Mouse (Mus musculus) NIH3T3 (cell line): ENCODE data around the gene Ndufa6.

Source experiments
- DNase-seq: peaks from one replicate; pipeline ENCODE4 v3.0.0-alpha.2; 2012; ENCODE audit warnings: low read depth

Gene Ndufa6

DNA sequence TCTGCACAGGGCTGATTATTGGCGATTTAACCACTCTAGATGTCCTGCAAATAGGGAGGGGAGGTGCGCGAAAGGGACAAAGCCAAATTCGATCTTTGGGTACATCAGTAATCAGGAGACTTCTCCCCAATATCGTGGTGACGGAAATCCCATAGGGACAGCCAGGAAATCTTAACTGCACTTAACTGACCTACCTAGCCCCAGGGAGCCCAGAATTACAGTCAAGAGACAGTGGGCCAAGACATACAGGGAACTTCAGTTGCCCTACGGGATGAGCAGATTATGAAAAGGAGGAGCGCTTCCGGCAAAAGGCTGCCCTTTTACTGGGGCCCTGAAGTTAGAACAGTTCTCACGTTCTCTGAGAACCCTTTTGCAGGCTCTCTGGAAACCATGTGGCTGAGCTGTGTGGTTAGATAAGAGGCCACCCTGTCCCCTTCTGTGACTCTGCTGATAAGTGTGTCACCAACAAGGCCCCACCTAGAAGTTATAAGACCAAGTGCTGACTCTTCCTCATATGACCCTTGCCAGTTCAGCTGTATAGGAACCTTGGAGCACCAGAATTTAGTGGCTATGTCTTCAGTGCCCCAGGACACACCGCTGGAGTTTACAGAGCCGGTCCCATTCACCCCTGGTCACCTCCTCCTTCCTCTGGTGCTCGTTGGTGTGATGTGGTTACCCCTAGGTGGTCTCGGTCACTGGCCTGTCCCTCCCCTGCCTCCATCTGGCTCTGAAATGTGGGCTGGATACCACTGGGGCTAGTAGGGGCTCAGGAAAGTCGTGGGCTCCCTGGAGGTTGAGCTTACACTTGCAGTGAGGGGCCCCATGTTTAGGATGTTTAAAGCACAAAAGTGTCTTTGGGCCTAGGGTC, 12.2 kb downstream of the Ndufa6 start:
- no peak for DNase-seq

DNA sequence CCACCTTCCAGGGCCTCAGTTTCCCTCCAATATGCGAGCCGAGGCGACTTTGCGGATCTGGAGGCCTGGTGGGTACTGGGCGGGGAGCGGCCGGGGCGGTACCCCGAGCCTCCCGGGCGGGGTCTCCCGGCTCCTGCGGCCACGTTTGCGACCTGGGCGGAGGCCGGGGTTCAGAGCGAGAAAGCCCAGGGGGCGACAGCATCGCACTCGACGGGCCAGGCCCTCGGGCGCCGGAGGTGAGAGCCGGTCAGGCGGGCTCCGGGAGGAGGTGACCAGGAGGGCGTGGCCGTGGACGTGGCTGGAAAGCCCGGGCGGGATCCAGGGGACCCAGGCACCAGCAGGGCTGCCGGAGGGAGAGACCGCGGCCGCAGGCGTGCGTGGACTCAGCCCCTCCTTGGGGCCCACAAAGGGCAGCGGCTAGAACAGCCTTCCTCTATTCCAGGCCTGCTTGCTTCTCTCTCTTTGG, 13.1 kb downstream of the Ndufa6 start:
- DNase-seq = no peak

DNA sequence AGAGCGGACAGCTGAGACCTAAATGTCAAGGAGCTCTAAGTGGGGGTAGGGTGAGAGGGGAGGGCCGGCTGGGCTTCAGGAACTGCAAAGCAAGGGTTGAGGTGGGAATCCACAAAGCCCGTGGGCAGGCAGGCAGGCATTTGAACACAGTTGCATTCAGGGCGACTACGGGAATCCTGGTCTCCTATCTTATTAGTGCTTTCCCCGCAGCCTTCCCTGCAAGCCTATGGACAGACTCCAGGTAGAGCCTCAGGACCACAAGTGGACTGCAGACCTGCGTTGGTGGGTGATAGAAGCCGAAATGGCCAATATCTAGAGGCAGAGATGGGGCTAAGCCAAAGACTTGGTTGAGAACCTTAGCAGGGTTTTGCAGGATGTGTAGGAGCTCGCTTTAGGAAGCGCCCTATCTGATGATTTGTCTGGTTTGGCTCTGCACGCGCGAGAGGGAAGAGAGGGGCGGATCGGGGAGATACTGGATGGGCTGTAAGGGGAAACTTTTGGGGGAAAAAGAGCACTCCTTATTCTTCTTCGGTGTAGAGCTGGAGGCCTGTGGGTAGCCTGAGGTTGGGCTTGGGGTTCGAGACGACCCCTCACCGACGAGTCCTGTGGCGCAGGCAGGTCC, 13.6 kb downstream of the Ndufa6 start:
- no peak for DNase-seq

DNA sequence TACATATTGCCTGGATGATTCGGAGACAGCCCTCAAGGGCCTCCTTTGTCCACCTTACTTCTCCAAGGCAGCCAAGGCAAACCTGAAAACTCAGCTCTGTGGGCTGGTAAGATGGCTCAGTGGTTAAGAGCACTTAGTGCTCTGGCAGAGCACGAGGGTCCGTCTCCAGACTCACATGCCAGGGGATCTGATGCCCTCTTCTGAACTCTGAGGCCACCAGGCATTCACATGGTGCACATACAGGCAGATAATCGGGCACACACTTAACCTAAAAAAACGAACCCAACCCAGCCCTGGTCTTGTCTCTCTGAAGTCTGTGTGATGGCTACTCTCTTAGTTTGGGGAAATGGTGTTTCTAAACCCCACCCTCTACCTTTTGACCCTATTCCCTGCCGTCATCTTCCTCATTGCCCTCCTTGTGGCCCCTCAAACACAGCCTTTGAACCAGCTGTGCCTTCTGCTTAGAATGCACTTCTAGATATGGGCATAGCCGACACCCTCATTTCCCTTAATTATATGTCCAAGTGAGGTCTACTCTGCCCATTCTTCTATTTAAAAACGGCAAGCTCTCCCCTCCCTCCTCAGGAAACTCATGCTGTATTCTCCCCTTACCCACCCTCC, 14.4 kb downstream of the Ndufa6 start:
- DNase-seq = no peak

DNA sequence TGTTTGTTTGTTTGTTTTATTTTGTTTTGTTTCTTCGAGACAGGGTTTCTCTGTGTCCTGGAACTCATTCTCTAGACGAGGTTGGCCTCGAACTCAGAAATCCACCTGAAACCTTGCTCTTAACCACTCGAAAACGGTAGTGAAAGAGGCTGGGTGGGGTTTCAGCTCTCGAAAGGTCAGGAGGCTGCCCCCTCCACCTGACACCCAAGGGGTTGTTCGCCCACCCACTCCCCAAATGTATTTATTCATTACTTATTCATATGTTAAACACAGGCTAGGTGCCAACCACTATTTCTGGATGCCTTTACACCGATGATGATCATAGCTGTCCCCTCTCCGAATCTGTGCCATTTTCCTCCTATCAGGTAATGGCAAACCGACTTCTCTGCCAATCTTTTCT, 15.0 kb downstream of the Ndufa6 start:
- no peak for DNase-seq

DNA sequence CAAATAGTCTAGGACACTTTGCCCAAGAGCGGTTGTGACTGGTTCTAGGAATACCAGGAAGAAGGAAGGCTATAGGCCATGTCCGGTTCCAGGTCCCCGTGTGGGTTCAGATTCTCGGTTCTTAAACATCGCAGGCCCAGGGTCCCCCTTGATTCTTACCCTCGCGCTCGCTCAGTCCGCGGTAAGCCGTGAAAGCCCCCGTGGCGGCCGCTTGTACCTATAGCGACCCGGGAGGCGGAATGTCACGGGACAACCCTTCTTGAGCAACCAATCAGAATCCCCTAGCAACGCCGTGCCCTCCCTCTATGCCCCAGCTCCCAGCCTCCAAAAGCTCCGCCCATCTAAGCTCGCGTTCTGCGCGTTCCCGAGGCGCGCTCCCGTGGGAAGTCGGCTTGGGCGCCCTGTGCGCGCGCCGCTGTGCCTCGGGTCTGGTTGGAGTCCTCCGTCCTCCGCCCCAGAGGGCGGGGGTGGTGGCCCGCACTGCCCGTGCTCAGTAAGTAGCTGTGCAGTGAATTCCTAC, 15.5 kb downstream of the Ndufa6 start, which contains the start of the genes Naga, Pheta2 and Smdt1:
TSS of gene Naga (minus strand) at position 333 of the 520 bp plus-strand sequence.
TSS of gene Pheta2 (plus strand) at position 350 of the 520 bp plus-strand sequence.
TSS of gene Smdt1 (plus strand) at position 367 of the 520 bp plus-strand sequence.
- DNase-seq = peak; percentile 99

DNA sequence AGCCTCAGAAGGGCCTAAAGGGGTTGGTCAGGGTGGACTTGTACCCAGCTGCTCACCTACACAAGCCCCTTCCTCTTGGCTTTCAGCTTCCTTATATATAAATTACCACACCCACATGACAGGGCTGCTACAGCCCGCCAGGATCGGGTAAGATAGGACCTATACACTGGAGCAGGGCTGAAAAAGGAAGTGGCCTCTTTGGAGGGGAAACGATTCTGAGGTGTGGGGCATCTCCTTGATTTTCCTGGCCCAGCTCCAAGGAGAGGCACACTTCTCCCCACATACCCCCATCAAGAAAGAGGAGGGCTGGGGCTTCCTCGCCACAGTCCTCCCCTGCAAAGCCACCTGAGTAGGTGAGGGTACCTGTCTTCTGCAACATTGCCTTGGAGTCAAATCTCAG, 16.2 kb downstream of the Ndufa6 start:
- DNase-seq = peak; percentile 38

DNA sequence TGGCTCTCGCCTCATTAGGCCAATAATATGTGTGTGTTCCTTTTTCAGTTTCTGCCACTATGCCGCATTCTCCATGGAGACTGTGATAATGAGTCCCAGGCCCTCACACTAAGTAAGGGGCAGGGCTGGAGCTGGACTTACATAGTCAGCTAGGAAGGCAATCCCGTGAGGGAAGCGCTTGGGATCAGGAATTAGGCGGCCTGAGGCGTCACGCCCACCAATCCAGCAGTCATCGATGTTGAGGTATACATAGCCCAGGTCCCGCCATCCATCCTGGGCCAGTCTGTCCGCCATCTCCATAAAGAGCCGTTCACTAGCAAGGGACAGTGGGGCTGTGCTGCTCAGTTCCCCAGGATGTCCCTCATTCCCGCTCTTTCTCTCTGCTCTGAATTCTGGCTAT, 17.5 kb downstream of the Ndufa6 start:
- no peak for DNase-seq

DNA sequence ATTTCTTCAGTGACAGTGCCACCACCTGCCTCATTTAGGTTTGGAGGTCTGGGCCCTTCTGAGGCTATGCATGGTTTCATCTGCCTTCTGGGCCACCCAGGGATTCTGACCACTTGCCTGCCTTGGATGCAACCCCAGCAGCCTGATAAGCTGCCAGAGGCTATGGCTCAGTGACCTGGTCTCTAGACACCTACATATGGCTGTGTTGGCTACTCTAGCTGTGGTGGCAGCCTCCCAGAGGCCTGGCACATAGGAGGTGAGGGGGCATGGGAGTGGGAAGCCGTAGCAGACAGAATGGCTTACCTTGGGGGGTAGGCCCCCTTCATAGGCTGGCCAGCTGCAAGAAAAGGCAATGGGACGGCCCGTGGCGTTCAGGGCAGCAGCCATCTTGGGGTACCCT, 18.9 kb downstream of the Ndufa6 start:
- DNase-seq = no peak

DNA sequence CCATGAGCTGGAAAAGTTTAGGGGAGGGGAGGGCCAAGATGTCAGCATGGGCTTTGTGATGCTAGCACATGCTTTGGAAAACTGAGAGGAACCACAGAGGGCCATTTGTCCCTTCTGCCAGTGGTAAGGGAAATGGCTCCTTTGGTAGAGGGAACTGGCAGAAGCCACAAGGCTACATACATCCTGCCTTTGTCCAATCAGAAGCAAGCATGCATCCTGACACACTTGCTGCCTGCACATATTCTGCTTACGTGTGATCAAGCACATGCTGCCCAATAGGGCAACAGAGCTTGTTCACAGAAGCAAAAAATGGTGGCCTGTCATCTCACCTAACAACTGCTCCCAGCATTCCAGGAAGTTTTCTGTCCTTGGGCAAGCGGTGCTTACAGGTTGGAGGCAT, 28.7 kb downstream of the Ndufa6 start:
- DNase-seq = no peak

DNA sequence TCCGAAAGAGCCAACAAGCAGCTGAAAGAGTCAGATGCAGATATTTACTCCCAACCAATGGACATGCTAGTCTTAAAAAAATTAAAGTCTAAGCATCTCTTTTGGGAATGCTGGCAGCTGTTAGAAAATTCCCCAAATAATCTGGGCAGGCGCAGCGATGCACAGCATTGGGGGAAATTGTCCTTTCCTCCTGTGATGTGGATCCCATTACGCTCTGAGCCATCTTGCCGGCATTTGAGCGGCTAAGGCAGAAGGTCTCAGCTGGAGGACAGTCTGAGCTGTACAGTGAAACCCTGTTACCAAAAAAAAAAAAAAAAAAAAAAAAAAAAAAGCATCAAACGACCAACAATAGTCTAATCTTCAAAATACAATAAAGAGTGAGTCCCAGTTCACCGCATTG, 31.9 kb downstream of the Ndufa6 start:
- no peak for DNase-seq

DNA sequence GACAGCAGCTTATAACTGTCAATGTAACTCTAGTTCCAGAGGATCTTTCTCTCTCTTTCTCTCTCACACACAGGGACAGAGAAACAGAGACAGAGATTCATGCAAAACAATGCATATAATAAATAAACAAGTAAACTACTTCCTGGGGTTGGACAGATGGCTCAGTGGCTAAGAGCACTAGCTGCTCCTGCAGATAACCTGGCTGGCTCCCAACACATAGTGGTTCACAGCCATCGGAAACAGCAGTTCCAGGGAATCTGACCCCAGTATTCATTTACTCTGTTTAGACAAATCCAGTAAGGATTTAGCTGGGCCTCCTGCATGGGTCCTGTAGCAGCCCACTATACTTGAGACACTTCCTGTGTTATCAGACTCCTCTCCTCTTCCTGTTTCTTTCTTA, 34.5 kb downstream of the Ndufa6 start:
- no peak for DNase-seq

DNA sequence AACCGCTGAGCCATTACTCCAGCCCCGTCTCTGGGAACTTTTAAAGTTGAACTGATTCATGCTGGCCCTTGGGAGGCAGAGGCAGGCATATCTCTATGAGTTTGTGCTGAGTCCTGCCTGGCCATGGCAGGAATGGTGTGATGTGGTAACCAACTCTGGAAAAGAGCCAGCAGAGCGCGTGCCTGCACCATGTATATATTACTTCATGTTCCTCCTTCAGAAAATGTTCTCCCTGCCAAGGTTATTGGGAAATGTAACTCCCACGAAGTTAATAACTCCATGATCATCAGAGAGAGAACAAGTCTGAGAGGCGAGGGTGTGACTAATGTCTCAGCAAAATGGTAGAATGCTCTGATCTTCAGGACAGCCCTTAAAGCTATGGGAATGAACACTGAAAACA, 36.3 kb downstream of the Ndufa6 start:
- DNase-seq = peak; percentile 74

DNA sequence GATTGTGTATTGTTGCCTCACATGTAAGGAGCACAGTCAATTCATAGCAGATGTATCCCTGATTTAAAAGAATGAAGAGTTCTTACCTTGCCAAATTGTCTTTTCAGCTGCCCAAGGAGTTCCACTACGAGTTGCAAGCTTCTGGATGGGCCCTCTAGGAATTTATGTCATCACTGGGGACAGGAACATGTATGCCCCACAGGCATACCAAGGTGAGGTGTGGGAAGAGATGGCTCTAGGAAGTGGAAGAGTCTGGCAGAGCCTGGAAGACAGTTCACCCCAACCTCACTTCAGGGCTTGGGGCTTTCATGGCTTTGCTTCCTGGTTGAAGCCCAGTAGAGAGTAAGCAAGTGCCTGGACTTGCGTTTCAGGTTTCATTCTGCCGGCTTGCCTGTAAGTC, 45.7 kb downstream of the Ndufa6 start:
- no peak for DNase-seq

DNA sequence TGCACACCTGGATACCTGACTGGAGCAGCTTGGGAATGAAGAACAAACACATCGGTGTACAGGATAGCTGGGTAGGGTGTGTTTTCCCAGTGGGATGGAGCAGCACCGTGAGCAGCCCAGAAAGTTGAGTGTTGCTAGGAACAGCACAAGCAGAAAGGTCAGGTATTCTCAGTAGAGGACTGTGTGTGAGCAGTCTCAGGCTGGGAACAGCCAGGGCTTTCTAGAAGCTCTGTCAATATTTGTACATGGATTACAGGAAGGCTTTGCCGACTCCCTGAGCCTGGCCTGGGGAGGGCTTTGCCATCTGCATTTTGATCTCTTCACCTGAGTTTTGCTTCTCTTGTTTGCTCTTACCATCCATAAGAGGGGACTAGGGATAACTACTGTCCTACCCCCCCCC, 47.0 kb downstream of the Ndufa6 start:
- no peak for DNase-seq
